Mouse (Mus musculus) fibroblast of lung, adult 2 months (primary cell): Measurements from ENCODE around the gene Hoxa10.

Experiments used
- DNase-seq: peaks from one replicate; pipeline ENCODE4 v3.0.0-alpha.2; 2011; ENCODE audit warnings: low read depth

The Hoxa10 gene

DNA sequence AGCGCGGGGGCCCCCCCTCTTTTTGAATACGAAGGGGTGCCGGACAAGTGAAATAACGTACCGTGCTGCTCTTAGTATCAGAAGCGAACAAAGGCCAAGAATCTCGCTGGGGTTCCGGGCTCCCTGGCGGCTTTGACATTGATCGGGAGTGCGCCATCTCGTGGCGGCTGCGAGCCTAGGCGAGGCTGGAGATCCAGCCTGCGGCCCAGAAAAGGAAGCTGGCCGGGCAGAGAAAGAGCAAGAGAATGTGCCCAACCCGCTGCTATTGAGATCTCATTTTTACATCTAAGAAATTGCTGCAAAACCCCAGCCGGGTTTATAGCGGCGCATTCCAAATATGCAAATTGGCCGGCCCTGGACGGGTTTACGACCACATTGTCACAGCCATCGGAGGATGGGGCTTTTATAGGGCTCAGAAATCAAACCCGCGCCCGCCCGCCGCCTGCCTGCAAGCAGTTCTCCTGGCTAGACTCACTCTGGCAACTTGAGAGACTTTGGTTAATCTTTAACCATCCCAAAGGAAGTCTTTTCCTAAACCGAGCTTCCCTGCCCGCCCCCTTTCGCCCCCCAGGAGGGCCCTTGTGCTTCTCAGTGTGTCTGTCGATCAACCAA lies at the start of gene Hoxa10:
Hoxa10 (minus strand) TSS at position 466 of the 612 bp plus-strand sequence.
- no peak for DNase-seq

DNA sequence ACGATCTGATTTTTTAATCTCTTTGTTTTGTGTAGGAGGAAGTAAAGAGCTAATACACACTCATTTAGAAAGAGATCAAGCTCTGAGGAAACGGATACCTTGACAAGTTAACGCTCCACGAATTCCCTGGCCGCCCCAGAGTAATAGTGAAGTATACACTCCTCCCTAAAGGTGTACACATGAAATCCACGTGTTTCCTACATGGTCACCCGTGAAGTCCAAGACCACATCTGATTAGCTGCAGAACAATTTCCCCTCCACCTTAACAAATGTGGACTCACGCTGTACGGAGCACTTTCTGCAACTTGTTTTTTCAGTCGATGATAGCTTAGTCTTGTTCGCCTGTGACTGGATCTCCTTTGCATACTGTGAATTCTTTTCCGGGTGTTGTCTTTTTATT lies 49.5 kb upstream of the Hoxa10 start:
- no peak for DNase-seq

DNA sequence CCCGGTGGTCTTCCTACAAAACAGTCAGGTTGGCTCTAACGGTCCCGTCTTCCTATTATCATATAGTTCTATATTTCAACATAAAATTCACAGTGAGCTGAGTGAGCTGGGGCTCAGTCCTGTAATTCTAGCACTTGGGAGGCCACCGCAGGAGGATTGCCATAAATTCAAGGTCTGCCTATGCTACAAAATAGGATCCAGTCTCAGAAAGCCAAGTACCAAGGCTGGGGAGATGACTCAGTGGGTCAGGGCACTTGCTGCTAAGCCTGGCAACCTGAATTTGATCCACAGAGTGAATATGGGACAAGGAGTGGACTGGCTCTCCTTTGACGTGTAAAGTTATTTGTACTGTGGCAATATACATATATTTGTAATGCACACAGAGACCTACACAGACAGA lies 43.2 kb upstream of the Hoxa10 start:
- no peak for DNase-seq

DNA sequence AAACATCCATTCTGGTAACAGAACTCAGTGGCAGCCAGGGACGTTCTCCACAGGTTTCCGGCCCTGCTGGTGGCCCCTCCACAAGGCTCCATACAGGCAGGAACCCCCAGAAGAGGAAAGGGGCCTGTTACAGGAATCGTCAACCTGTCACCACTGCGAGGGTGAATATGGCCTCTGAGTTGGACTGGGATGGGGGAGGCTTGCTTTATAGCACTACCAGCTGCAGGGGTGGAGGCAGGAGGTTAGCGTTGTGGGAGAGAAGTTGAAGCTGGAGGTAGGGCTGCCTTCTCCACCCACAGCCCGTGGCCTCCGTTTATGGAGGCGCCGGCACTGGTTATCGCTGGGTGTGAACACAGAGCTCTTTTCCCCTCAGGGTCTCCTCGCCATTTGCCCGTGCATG lies 40.4 kb upstream of the Hoxa10 start:
- no peak for DNase-seq

DNA sequence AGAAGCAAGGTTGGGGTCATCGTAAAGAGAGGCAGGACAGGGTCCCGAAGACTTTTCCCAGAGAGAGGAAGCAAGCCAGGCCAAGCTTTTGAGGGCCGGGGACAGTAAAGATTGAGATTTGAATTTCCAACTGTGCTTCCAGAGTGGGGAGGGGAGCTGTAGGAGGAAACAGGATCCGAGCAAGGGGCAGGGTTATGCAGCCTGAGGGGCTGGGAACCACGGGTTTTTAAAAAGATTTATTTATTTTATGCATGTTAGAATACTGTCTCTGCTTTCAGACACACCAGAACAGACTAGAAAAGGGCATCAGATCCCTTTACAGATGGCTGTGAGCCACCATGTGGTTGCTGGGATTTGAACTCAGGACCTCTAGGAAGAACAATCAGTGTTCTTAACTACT lies 36.3 kb upstream of the Hoxa10 start:
- DNase-seq, result no peak

DNA sequence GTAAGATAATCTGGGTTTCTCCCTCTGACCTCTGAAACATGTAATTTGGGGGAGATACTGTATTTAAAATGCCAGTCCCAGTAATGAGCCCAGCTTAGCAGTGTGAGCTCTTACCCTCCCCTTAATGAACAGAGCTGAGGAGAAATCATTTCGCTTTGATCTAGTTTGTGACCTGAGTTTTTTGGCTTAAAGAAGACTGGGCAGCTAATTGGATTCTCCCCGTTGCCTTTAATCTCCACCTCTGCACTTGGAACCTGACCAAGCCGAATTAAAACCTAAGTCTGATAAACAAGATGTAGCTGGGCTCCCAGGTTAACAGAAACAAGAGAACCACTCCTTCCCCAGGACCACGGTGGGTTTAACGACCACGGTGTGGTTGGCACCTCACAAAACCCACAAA lies 35.7 kb upstream of the Hoxa10 start:
- DNase-seq, result no peak

DNA sequence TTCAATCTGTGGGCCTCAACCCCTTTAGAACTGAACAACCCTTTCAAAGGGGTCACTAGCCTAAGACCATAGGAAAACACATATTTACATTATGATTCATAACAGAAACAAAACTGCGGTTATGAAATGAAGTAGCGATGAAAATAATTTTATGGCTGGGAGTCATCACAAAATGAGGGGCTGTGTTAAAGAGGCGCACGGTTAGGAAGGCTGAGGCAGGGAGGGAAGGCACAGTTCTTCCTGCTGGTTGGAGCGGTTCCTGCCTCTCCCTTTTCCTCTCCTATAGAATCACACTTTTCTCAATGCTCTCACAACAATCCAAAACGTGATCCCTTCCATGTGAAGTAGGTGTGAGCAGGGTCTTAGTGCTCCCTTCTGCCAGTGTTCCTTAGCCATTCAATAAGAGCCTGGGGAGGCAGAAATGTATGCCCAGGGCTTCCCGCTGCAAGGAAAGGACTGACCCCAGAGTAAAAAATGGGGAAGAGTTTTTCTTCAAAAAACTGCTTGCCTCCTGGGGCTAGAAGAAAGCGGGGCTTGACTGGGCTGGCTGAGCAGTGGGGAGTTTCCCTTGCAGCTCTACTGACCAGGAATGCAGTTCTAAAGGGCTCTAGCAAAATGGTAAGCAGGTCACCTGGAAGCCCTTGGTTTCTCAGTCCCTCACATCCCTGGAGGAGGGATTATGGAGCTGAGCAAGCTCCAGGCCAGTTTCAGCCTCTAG lies 35.1 kb upstream of the Hoxa10 start:
- DNase-seq, result no peak

DNA sequence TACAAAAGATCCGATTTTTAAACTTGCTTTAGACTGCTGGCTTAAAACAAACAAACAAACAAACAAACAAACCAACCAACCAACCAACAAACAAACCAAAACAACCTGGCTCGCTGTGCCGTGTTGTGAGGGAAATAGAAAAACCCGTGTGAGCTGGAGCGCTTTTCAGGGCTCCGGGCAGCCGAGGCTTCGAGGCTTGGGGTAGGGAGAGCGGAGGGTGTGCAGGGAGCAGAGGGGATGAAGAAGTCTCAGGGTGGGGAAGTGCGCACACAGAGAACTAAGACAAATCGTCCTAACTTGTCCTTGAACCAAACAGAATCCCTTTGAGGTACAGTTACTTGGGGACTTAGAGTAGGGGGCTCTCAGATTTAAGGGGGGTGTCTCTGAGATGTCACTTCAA lies 33.9 kb upstream of the Hoxa10 start:
- no peak for DNase-seq

DNA sequence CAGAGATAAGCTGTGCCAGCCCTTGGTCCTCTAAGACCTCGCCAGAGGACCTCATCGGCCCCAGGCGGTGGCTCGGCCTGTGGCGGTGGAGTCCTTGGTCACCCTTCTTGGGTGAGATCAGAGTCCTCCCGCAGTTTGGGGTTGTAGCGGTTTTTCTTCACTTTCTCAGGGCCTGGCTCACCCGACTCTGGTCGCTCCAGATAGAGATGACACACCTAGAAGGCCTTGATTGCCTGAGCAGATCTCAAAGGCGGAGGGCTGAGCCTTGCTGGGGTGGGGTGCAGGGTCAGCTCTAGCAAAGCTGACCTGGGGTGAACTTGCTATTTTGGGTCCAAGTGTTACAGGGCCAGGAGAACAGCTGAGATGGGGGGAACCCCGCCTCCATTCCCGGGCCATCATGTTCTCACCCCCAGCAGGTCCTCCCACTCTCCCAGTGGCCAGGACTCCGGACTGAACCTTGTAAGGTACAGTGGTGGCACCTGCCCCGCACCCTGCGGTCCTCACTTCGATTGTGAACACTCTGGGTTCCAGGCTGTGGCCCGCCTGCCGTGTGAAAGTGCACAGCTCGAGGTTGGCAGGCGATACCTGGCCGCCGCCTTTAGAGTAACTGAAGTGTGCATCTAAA lies 33.1 kb upstream of the Hoxa10 start:
- no peak for DNase-seq

DNA sequence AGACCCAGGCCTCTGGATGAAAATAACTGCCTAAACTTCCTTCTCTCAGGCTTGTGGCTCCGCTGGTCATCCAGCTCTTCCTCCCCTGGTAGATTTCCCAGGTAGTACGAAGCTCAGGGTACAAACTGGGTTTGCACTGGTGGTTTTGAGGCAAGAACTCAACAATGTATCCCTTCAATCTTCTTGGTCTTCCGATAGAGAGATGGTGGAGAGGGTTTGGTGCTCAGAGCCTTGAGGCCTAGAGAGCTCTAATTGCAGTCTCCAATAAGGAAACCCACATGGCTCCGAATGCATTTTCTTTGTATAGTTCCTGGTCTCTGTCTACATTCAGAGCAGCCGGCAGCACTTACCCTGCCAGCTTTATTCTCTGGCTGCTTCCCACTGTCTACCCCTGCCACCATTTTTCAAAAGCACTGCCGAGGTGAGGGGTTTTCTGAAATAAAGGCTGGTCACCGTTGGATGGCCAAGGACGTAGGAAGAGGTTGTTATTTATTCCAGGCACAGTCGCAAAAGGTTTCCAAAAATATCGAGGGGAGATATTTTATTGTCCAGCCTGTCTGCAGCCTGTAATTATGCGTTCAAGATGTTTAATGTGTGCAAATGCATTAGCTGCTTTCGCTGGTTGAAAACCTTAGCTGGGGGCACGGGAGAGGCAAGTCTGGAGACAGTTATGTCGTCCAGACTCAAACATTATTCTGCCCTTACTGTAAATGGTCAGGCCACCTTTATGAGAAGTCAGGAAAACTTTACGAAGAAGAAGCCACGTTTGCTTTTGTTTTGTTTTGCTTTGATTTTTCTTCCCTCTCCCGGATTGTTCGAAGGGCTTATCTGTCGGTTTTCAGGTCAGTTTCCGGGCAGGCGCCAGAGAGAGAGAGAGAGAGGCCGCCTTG lies 32.4 kb upstream of the Hoxa10 start:
- no peak for DNase-seq

DNA sequence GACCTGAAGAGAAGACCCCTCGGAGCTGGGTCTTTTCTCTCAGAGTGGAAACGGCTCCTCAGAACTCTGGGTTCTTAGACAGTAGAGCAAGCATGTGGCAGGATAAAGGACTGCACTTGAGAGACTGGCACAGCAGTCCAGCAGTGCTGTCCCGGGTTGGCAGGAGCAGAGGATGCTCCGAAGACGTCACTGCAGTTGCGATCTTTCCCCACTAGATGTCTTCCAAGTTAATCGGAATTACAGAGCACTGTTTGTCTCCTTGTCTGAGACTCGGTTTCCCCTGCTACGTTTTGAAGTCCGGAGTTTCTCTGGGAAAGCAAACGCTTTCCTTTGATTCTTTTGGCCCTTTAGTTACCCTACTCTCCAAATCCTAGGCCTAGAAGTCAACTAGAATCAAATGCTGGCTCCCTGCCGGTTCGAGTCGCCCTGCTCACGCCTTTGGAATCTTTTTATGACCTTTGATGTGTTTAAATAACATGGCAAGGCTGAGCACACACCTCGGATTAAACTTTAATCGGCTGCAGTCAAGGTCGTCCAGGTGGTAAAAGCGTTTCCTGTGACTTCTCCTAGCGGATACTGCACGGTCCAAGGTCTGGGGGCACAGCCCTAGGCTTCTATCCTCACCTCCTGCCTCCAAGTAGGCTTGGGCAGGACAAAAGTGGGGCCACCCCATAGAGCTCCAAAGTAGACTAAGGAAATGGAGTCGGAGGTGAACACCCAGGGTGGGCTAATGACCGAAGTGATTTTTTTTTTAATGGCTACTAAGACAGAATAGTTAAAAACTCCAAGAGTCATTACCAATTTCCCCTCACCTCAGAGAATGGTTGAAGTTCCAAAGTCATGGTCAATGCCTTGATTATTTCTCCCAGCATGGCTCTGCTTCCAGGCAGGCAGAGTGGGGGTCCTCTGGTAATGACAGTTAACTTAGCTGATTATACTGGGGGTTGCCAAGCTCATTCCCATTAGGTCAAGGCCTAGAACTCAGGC lies 30.1 kb upstream of the Hoxa10 start:
- peak; percentile 38 for DNase-seq

DNA sequence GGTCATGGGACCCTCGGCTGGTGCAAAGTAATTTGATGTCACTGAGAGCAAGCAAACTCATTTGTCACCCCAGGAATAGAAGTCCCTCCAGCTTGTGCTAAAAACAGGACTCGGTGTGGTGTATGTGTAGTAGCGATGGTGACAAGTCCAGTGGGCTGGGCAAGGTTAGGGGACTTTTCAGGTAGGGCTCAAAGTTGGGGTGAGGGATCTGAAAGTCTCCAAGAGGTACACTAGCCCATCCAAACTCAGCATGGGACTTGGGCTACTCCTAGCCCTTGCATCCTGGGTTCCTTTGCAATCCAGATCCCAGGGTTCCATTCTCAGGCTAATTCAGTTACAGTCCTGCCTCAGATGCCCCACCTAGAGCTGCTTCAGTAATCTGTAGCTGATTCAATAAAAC lies 28.1 kb upstream of the Hoxa10 start:
- no peak for DNase-seq

DNA sequence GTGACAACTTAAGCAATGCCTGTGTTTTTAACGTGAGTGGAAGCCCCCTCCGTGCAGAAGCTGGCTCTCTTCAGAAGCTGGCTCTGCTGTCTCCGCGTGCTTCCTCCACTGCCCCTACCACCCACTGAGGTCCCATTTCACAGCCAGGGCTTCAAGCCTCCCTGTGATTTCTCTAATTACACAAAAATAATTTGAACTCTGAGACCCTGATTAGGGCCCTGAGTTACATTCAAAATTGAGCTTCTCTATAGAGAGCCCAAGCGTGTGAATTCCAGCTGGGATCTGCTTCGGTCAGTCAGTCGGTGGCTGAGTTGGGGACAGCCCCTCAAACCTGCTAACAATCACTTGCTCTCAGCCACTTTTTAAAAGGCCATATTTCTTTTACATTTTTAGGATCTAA lies 27.7 kb upstream of the Hoxa10 start:
- DNase-seq, result no peak

DNA sequence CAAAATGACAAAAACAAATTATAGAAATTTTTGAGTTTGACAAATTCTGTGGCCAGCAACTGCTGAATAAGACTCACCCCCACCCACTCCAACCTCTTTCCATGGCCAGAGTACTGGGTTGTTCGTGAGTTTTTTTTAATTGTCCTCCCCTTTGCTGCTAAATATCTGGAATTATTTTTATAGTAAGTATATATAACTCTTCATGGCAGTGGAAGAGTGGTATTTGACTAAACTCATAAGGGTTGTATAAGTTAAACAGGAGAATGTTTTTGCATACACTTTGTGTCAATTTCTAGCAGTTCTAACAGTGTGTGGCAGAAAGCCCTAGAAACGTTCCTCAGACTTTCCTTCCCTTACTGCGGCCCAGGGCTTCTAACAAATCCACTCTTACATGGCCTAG lies 27.0 kb upstream of the Hoxa10 start:
- no peak for DNase-seq

DNA sequence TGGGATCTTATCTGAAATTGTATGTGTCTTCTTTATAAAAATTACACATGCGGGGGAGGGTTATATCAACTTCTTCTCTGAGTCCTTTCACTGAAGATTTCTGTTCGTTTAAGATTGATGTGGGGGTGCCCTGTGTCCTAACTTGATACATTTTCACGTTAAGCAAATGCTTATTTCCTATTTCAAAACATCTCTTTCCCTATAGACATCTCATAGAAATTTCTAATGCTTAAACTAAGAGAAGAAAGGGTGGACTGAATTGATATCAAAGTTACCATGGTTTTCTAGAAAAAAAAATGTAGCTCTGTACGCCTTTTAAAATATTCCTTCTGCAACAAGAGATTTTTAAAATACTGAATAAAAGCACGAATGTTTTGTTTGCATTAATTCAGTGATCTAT lies 26.6 kb upstream of the Hoxa10 start:
- DNase-seq, result no peak

DNA sequence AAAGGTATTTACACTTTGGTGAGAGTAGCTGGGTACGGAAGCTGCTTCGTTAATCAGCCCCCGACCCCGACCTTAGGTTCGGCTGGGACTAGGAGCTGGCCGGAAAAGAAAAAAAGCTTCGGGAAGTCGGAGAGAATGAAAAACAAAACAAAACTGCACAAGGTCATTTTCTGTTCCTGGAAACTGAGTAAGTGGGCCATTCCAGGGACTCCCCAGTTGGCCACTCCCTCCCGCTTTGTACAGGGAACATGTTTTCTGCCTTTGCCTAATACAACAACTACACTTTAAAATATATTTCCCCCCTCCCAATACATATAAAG lies 26.0 kb upstream of the Hoxa10 start:
- no peak for DNase-seq

DNA sequence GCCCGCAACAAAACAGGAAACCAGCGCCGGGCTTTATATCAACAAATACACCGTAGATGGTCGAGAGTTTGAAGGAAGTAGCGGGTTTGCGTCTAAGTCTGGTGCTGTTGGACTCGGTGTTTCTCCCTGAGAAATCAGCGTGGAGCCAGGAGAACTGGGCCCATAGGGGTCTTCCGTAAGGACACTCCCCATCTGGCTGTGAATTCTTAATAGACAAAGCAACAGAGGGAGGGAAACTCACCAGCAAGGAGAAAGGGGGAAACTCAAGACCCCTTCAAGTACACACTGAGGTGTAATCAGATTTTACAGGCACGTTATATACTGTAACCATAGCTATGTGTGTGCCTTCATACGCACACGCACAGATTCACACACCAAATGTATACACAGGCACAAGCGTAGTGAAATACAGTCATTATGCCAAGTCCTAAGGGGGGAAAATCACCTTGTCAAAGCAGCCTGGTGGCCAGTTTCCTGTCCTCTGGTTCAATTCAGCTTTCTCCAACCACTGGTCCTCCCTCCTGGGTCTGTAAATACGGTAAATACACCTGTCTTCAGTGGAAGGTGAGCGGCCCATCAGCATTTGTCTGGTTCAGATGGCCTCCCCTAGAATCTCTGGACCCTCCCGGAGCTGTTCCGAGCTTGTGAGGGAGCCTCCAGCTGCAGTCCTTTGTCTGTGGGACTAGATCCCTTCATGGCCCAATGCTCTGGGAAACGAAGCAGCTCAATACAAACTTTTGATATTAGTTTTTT lies 25.4 kb upstream of the Hoxa10 start:
- DNase-seq, result no peak

DNA sequence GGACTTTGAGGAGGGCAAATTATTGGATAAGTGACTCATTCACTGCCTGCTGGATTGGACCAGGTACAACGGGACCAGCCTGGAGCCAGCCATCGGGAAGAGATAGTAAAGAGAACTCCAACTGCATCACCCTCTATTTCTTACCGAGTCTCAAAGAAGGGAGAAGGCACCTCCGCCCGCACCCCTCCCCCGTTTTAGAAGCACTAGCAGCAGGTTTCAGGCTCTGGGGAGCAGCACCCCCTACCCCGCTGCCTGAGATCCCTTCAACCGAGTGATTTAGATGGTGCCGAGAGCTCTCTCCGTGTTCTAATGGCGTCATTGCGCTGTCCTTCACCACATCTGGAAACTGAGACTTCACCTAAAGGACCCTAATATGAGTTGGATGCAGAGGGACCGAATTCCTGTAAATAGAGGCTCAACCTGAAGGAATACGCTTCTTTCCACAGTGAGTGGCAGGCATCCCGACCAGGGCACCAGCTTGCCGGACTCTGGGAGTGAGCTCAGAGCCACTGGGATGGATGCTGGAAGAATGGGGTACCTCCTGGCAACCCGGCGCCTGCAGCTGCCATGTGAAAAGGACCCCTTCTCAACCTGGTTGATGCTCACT lies 24.8 kb upstream of the Hoxa10 start:
- no peak for DNase-seq

DNA sequence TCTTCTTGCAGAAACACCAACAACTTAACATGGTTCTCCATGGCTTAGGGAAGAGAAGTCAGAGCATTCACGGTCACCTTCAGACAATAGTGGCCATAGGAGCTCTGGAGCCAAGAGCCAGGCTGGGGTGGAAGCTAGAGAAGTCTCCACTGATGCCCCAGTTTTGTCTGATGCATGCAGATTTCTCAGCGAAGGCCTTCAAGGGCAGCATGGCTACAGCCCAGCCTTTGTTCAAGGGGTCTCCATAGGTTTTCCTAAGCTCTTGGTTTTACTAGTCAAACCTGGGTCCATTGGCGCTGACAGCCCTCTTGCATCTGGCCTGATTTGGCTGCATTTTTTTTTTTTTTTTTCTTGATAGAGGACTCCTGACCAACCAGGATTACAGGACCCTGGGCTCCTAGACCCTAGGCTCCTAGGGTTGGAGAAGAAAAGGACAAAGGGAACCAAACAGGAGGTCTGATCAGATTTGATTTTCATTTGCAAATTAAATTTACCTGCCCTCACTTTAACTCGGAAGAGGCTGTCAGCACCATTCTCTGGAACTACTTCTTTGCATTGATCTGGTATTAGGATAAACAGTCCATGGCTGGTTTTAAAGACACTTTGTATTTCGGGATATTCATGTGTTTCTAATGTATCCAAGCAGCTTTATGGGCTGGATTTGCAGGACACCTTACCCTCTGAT lies 23.6 kb upstream of the Hoxa10 start:
- no peak for DNase-seq

DNA sequence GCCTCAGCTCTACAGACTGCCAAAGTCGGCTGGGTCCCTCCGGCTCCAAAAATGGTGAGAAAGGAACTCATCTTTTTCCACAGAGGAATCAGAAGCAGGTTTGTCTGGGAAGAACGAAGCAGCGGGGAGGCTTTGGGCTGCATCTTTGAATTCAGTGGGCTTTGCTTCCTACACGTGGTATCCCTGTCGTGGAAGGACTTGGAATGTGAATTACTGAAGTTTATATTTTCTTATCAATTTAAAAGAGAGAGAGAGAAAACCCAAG lies 22.6 kb upstream of the Hoxa10 start:
- no peak for DNase-seq
